Mouse (Mus musculus): Measurements from ENCODE around the gene Gm44973. TPM values are rescaled to one million over a fixed set of nuclear protein-coding genes. Genes with fewer than 3 reads are reported as not detected.

The Gm44973 gene
- polyA plus RNA-seq, 2 experiments: 0.03 to 1.9 TPM

DNA sequence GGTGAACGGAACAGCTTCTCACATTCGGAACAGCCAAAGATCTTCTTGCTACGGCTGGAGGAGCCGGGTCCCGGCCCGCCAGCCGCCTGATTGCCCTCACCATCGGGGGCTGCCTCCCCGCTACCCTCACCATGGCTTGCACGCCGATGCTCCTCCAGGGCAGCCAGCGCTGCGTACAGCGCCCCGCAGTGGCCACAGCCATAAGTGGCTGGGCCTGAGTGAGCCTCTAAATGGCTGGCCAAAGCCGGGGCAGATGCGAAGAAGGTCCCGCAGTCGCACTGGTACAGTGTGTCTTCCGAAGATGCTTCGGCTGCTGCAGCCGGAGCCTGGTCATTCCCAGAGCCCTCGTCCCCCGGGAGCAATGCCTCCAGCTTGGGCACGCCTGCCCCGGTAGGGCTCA, 7.1 kb upstream of the Gm44973 start:
- Histone ChIP-seq H3K4me1 (replicated peaks; ENCODE audit: control insufficient read depth in 2 of 2, insufficient read depth in 2 of 2, low read length in 1 of 2) (peaks cover 2% of the 10 kb centered on the region in 2 experiments; a peak in 3 of 4 replicates), H3K27ac (no peak overlapping the region), H3K4me2 (ENCODE audit: low read depth) (no peak overlapping the region), H3K27me3 (ENCODE audit: control insufficient read depth, insufficient read depth, low read length) (no peaks in the 10 kb centered on the region), H3K4me3 (ENCODE audit: insufficient read depth in 1 of 2, low read depth in 2 of 2, low read length in 2 of 2) (no peak overlapping the region), H3K9me3 (ENCODE audit: control insufficient read depth, low read length) (no peaks in the 10 kb centered on the region), H3K36me3 (replicated peaks; ENCODE audit: control insufficient read depth, insufficient read depth, low read depth) (peaks cover 52% of the 10 kb centered on the region), H3K9ac (replicated peaks) (no peak overlapping the region)
- no peak for DNase-seq (ENCODE audit: low read depth in 3 of 3, low spot score in 3 of 3)
- WGBS (ENCODE audit: insufficient replicate concordance): 88% methylated on average over 26 of the region's 26 CpGs
- TF ChIP-seq CTCF (IDR thresholded peaks at IDR 0.05; ENCODE audit: low read depth): peak; percentile 30; the same call in 1 of the 2 replicates
- no peak for TF ChIP-seq EP300 (IDR thresholded peaks at IDR 0.05; ENCODE audit: low read depth)
- ATAC-seq (ENCODE audit: insufficient read depth): no peak

DNA sequence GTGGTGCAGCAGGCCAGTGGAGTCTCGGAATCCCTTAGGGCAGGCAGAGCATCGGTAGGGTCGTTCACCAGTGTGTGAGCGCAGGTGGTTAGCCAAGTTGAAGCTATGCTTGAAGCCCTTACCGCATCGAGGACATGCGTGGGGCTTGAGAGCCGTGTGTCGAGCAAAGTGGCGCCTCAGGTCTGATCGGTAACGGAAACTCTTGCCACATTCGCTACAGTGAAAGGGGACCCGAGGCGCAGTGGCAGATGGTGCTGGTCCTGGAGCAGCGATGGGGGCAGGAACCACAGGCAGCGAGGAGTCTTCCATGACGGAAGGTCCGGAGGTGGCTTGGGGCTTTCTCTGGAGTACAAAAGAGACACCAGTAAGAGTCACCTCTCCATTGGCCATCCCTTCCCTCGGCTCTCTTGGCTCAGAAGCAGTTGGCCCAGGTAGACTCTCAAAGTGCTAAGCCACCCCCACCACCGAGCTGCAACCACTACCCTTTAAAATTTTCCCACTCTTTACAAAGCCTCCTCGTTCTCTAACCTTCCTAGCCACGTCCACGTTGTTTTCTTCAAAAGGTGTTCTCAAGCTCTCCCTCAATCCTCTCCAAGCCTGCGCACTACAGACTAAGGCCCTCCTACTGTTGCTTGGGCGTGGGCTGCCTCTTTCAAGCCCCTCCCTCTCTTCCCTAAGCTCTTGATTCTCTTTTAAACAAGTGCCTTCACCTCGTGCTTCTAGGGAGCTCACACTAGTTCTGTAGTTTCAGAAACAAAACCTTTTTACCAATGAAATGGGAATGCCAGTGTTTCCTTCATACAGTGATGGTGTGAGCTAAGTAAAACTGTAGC, 2.4 kb upstream of the Gm44973 start:
- 80% methylated on average over 27 of the region's 27 CpGs for WGBS (ENCODE audit: insufficient replicate concordance)
- H3K4me3 ChIP-seq (ENCODE audit: insufficient read depth in 1 of 2, low read depth in 2 of 2, low read length in 2 of 2): peak overlapping the region; percentile 10 to 16; a peak in 2 of 4 replicates
- no peak overlapping the region for H3K9ac ChIP-seq (replicated peaks)
- H3K27ac ChIP-seq: peak overlapping the region; percentile 6; the same call in 1 of the 2 replicates
- no peak for DNase-seq (ENCODE audit: low read depth in 3 of 3, low spot score in 3 of 3)
- ATAC-seq (ENCODE audit: insufficient read depth): no peak
- H3K36me3 ChIP-seq (replicated peaks; ENCODE audit: control insufficient read depth, insufficient read depth, low read depth): peaks cover 52% of the 10 kb centered on the region
- H3K4me1 ChIP-seq (replicated peaks; ENCODE audit: control insufficient read depth in 2 of 2, insufficient read depth in 2 of 2, low read length in 1 of 2): peaks cover 8 to 12% of the 10 kb centered on the region in 2 experiments
- no peak for TF ChIP-seq EP300 (IDR thresholded peaks at IDR 0.05; ENCODE audit: low read depth)
- TF ChIP-seq CTCF (IDR thresholded peaks at IDR 0.05; ENCODE audit: low read depth): no peak
- peak overlapping the region; percentile 82 for H3K4me2 ChIP-seq (ENCODE audit: low read depth)
- no peaks in the 10 kb centered on the region for H3K27me3 ChIP-seq (ENCODE audit: control insufficient read depth, insufficient read depth, low read length)
- H3K9me3 ChIP-seq (ENCODE audit: control insufficient read depth, low read length): no peaks in the 10 kb centered on the region; the same call in 1 of the 2 replicates

DNA sequence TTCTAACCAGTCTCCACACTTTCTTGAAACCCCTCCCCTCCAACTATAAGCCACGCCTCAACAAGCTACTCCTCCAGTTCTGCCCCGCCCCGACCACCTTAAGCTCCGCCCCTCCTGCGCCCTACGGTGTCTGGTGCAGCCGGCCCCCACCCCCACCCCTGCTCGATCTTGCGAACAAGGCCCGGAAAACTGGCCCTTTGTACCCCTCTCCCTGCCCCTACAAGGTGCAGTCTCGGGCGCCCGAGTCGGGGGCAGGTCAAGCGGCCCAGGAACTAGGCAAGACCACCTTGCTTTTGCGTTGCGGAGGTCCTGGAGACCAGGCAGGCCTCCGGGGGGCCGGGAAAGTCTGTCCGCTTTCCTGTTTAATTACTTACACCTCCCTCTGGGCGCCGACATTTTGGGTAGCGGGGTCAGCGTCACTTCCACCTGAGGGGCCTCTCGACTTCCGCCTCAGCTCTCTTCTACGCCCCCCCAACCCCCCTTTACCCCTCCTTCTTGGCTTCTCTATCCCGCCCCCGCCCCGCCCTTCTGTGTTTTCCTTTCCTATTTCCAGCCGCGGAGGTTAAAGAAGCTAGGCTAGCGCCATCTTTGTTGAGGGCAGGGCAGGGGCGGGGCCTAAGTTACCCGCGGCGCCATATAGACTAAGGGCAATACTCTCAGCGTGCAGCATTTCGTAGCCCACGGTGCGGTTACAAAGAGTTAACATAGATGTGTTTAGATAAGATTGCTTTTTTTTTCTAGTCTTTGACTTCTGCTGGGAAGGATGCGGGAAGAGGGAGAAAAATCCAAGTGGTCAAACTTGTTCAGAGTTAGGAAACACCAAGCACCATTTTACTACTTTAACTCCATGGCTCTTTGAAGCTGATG, 812 bp upstream of the Gm44973 start, which contains the start of the genes Zfp524 and Fiz1:
Zfp524 (plus strand) TSS at position 165 of the 867 bp plus-strand sequence.
Fiz1 (minus strand) TSS at position 447 of the 867 bp plus-strand sequence.
- peak within 1 kb of the TSS; percentile 94 to 96 for H3K4me3 ChIP-seq (ENCODE audit: insufficient read depth in 1 of 2, low read depth in 2 of 2, low read length in 2 of 2)
- H3K4me1 ChIP-seq (replicated peaks; ENCODE audit: control insufficient read depth in 2 of 2, insufficient read depth in 2 of 2, low read length in 1 of 2): peaks cover 11 to 12% of the 10 kb centered on the region in 2 experiments
- H3K27me3 ChIP-seq (ENCODE audit: control insufficient read depth, insufficient read depth, low read length): no peaks in the 10 kb centered on the region
- under 1% methylated on average over 42 of the region's 42 CpGs for WGBS (ENCODE audit: insufficient replicate concordance)
- no peak for TF ChIP-seq CTCF (IDR thresholded peaks at IDR 0.05; ENCODE audit: low read depth)
- peak within 1 kb of the TSS; percentile 97 for H3K9ac ChIP-seq (replicated peaks)
- ATAC-seq (ENCODE audit: insufficient read depth) (peak; percentile 78), DNase-seq (ENCODE audit: low read depth in 3 of 3, low spot score in 3 of 3) (peak; percentile 93 to 94 (median 93))
- H3K27ac ChIP-seq: peak within 1 kb of the TSS; percentile 96
- peaks cover 37% of the 10 kb centered on the region for H3K36me3 ChIP-seq (replicated peaks; ENCODE audit: control insufficient read depth, insufficient read depth, low read depth)
- no peaks in the 10 kb centered on the region; the same call in 1 of the 2 replicates for H3K9me3 ChIP-seq (ENCODE audit: control insufficient read depth, low read length)
- peak within 1 kb of the TSS; percentile 82 for H3K4me2 ChIP-seq (ENCODE audit: low read depth)

DNA sequence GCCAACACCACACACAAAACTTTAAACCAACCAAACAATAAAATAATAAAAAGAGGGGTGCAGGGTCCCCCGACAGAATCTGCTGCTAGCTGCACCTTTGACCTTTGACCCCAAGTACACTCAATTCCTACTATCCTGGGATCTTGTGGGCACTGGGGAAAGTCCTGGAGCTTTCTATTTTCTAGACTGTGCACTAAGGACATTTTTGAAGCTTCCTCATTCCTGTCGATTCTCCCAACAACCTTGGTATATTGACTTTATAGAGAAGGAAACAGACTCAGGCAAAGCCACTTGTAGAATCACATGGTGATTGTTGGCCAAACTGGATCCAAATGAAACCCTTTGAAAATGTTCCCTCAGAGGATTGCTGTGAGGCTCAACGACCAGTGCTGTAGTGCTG, 761 bp downstream of the Gm44973 start:
- no peak for ATAC-seq (ENCODE audit: insufficient read depth)

More for the DNA sequence above, 761 bp downstream of the Gm44973 start:
- Histone ChIP-seq H3K27ac (peak overlapping the region; percentile 96), H3K36me3 (replicated peaks; ENCODE audit: control insufficient read depth, insufficient read depth, low read depth) (peaks cover 21% of the 10 kb centered on the region), H3K9me3 (ENCODE audit: control insufficient read depth, low read length) (no peaks in the 10 kb centered on the region; the same call in 1 of the 2 replicates), H3K4me1 (replicated peaks; ENCODE audit: control insufficient read depth in 2 of 2, insufficient read depth in 2 of 2, low read length in 1 of 2) (peaks cover 13% of the 10 kb centered on the region in 2 experiments), H3K27me3 (ENCODE audit: control insufficient read depth, insufficient read depth, low read length) (no peaks in the 10 kb centered on the region), H3K9ac (replicated peaks) (peak overlapping the region; percentile 97), H3K4me3 (ENCODE audit: insufficient read depth in 1 of 2, low read depth in 2 of 2, low read length in 2 of 2) (peak overlapping the region; percentile 94 to 96), H3K4me2 (ENCODE audit: low read depth) (peak overlapping the region; percentile 82)
- WGBS (ENCODE audit: insufficient replicate concordance): 37% methylated on average over 3 of the region's 3 CpGs
- DNase-seq (ENCODE audit: low read depth in 3 of 3, low spot score in 3 of 3): no peak
- TF ChIP-seq EP300 (IDR thresholded peaks at IDR 0.05; ENCODE audit: low read depth) (no peak), CTCF (IDR thresholded peaks at IDR 0.05; ENCODE audit: low read depth) (no peak)
